Mouse (Mus musculus): ENCODE measurements at regions not wholly inside any gene's neighbourhood (a gene's known extent, or its start where the extent isn't known, plus 50 kb on each side); places are given as distances from the start of the nearest gene placed in this dataset.
"Not testable (repeated sequence)": the region's sequence is repeated elsewhere in the genome, so short reads cannot be mapped to it uniquely, and the experiment has no call there.

DNA sequence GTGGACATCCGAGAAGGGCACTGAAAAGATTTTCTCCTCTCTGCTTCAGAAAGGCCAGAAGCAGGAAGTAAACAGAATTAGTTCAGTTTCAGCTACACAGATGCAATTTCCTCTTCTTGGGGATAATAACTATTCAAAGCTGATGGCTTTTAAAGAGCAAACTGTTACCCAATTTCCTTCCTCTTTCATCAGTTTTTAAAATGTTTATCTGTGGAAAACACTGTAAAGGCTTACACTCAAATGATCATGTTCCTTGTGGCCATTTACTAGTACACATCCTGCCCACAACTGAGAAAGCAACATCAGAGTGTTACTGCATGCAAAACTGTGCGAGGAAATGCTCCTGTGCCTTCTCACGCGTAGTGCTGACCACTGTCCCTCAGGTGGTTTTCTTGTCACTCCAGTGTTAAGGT lies 137.5 kb downstream of the Fam174a start:
- WGBS = 76% methylated on average over 4 of the region's 4 CpGs
- Histone ChIP-seq H3K9me3 (replicated peaks; ENCODE audit: low read length) (no peaks in the 10 kb centered on the region), H3K4me1 (replicated peaks; ENCODE audit: insufficient read depth, low read length) (no peaks in the 10 kb centered on the region), H3K9ac (ENCODE audit: low read depth, low read length) (no peak overlapping the region), H3K4me2 (ENCODE audit: low read length) (no peak overlapping the region), H3K27ac (no peak overlapping the region), H3K4me3 (replicated peaks; ENCODE audit: low read depth, low read length) (no peak overlapping the region), H3K27me3 (ENCODE audit: insufficient read depth, low read length) (no peaks in the 10 kb centered on the region), H3K36me3 (ENCODE audit: insufficient read depth, low read length) (no peaks in the 10 kb centered on the region)
- ATAC-seq (replicated peaks; ENCODE audit: low FRiP score, low read depth) (no peak), DNase-seq (ENCODE audit: low spot score) (peak; percentile 10)
- no peak for TF ChIP-seq CTCF (IDR thresholded peaks at IDR 0.05; ENCODE audit: low read depth)

DNA sequence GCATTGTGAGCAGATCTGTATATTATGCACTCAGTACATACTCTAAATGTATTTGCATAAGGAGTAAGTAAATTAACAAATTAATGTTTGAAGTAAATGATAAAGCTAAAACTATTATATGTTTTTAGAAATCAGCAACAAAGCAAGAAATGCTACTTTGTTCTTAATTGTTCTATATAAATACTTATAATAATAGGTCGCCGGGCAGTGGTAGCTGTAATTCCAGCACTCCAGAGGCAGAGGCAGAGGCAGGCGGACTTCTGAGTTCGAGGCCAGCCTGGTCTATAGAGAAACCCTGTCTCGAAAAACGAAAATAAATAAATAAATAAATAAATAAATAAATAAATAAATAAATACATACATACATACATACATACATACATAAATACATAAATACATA lies 138.3 kb downstream of the Fam174a start:
- ATAC-seq (replicated peaks; ENCODE audit: low FRiP score, low read depth) = peak; percentile 94
- H3K4me1 ChIP-seq (replicated peaks; ENCODE audit: insufficient read depth, low read length); H3K4me2 ChIP-seq (ENCODE audit: low read length); H3K27me3 ChIP-seq (ENCODE audit: insufficient read depth, low read length); H3K4me3 ChIP-seq (replicated peaks; ENCODE audit: low read depth, low read length); H3K27ac ChIP-seq; H3K9ac ChIP-seq (ENCODE audit: low read depth, low read length); H3K36me3 ChIP-seq (ENCODE audit: insufficient read depth, low read length); H3K9me3 ChIP-seq (replicated peaks; ENCODE audit: low read length): not testable (repeated sequence)
- WGBS = 81% methylated on average over 6 of the region's 6 CpGs
- DNase-seq (ENCODE audit: low spot score) = peak; percentile 69

DNA sequence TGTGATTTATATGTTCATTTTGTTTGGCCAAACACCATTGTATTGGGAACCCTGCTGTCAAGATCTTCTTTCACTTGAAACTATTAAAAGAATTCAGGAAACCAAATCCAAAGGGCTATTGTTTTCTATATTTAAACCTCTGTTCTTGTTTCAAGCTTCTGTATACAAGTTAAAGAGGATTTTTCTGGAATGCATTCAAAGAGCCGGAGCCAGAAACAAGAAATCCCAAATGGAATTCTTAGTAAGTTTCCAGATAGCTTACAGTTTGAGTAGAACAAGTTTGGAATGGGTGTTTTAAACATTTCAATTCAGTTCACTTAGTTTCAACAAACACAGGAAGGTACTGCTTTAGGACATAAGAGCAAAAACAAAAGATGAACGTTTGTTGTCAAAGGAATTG lies 140.8 kb downstream of the Fam174a start:
- no peak for ATAC-seq (replicated peaks; ENCODE audit: low FRiP score, low read depth)
- Histone ChIP-seq H3K9ac (ENCODE audit: low read depth, low read length) (no peak overlapping the region), H3K36me3 (ENCODE audit: insufficient read depth, low read length) (no peaks in the 10 kb centered on the region), H3K4me2 (ENCODE audit: low read length) (no peak overlapping the region), H3K9me3 (replicated peaks; ENCODE audit: low read length) (no peaks in the 10 kb centered on the region), H3K27ac (no peak overlapping the region), H3K27me3 (ENCODE audit: insufficient read depth, low read length) (no peaks in the 10 kb centered on the region), H3K4me3 (replicated peaks; ENCODE audit: low read depth, low read length) (no peak overlapping the region), H3K4me1 (replicated peaks; ENCODE audit: insufficient read depth, low read length) (no peaks in the 10 kb centered on the region)
- no peak for DNase-seq (ENCODE audit: low spot score)
- no peak for TF ChIP-seq CTCF (IDR thresholded peaks at IDR 0.05; ENCODE audit: low read depth)
- WGBS = 56% methylated on average over 2 of the region's 2 CpGs

DNA sequence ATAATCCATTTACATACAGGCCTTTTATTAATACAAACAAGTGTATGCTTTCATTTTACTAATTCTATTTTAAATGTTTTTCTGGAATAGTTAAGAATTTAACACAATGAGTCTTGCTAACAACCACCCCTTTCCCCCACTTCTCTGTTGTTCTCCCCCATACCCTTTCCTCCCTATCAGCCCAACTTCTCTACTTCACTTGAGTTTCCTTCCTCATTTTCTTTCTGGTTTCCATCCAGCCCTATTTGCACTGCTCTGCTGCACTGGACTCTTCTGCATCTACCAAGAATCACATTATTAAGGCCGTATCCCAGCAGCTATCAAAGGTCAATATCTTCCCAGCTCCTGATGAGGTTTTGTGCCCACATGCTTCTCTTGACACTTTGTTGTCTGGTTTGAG lies 145.9 kb downstream of the Fam174a start:
- 91% methylated on average over 1 of the region's 1 CpGs for WGBS
- no peak overlapping the region for H3K4me3 ChIP-seq (replicated peaks; ENCODE audit: low read depth, low read length)

DNA sequence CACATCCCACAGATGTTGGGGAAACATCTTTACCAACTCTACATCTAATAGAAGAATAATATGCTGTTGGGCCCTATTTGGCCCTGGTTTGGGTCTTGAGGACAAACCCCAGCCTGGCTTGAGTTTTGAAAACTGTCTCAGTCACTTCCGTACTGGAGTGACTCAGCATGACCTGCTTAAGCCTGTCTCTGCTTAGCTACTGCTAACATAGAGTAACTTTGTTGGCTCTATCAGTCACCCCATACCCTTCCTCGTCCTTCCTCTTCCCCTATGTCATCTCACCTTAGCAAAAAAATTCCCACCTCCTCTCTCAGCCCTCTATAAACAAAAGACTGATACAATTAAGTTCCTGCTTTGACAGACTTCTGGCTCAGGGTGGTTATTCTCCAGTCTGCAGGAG lies 154.7 kb downstream of the Fam174a start:
- H3K27ac ChIP-seq = no peak overlapping the region
- H3K9me3 ChIP-seq (replicated peaks; ENCODE audit: low read length) = no peaks in the 10 kb centered on the region
- ATAC-seq (replicated peaks; ENCODE audit: low FRiP score, low read depth) (no peak), DNase-seq (ENCODE audit: low spot score) (no peak)
- WGBS = 70% methylated on average over 2 of the region's 2 CpGs
- H3K4me3 ChIP-seq (replicated peaks; ENCODE audit: low read depth, low read length) = no peak overlapping the region
- no peak overlapping the region for H3K9ac ChIP-seq (ENCODE audit: low read depth, low read length)
- no peak overlapping the region for H3K4me2 ChIP-seq (ENCODE audit: low read length)
- no peaks in the 10 kb centered on the region for H3K36me3 ChIP-seq (ENCODE audit: insufficient read depth, low read length)
- H3K4me1 ChIP-seq (replicated peaks; ENCODE audit: insufficient read depth, low read length) = no peaks in the 10 kb centered on the region
- H3K27me3 ChIP-seq (ENCODE audit: insufficient read depth, low read length) = no peaks in the 10 kb centered on the region
- TF ChIP-seq CTCF (IDR thresholded peaks at IDR 0.05; ENCODE audit: low read depth) = no peak

More for the DNA sequence above, 145.9 kb downstream of the Fam174a start:
- H3K36me3 ChIP-seq (ENCODE audit: insufficient read depth, low read length) = no peaks in the 10 kb centered on the region
- no peaks in the 10 kb centered on the region for H3K4me1 ChIP-seq (replicated peaks; ENCODE audit: insufficient read depth, low read length)
- no peak overlapping the region for H3K27ac ChIP-seq
- H3K9me3 ChIP-seq (replicated peaks; ENCODE audit: low read length) = no peaks in the 10 kb centered on the region
- H3K4me2 ChIP-seq (ENCODE audit: low read length) = no peak overlapping the region
- no peak for TF ChIP-seq CTCF (IDR thresholded peaks at IDR 0.05; ENCODE audit: low read depth)
- H3K27me3 ChIP-seq (ENCODE audit: insufficient read depth, low read length) = no peaks in the 10 kb centered on the region
- H3K9ac ChIP-seq (ENCODE audit: low read depth, low read length) = no peak overlapping the region
- ATAC-seq (replicated peaks; ENCODE audit: low FRiP score, low read depth) = no peak
- DNase-seq (ENCODE audit: low spot score) = no peak

DNA sequence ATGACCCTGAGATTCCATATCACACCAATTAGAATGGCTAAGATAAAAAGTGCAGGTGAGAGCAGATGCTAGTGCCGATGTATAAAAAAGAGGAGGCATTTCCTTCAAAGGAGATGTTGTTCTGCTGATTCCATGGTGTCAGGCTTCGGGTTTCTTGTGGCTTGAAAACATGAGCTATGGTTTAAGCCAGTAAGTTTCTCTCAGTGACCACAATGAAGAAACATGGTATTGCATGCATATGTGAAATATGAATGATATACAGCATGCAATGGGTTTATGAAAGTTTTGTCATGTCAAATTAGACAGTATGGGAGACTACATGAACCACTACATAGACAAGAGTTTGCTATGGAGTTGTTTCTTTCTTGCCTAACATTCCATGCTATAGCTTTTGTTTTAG lies 155.3 kb downstream of the Fam174a start:
- no peaks in the 10 kb centered on the region for H3K4me1 ChIP-seq (replicated peaks; ENCODE audit: insufficient read depth, low read length)
- no peak overlapping the region for H3K4me3 ChIP-seq (replicated peaks; ENCODE audit: low read depth, low read length)
- ATAC-seq (replicated peaks; ENCODE audit: low FRiP score, low read depth) = no peak
- no peak overlapping the region for H3K27ac ChIP-seq
- H3K4me2 ChIP-seq (ENCODE audit: low read length) = no peak overlapping the region
- H3K27me3 ChIP-seq (ENCODE audit: insufficient read depth, low read length) = no peaks in the 10 kb centered on the region
- no peak for DNase-seq (ENCODE audit: low spot score)
- no peak overlapping the region for H3K9ac ChIP-seq (ENCODE audit: low read depth, low read length)
- 76% methylated on average over 2 of the region's 2 CpGs for WGBS
- no peaks in the 10 kb centered on the region for H3K9me3 ChIP-seq (replicated peaks; ENCODE audit: low read length)
- no peaks in the 10 kb centered on the region for H3K36me3 ChIP-seq (ENCODE audit: insufficient read depth, low read length)
- TF ChIP-seq CTCF (IDR thresholded peaks at IDR 0.05; ENCODE audit: low read depth) = no peak

DNA sequence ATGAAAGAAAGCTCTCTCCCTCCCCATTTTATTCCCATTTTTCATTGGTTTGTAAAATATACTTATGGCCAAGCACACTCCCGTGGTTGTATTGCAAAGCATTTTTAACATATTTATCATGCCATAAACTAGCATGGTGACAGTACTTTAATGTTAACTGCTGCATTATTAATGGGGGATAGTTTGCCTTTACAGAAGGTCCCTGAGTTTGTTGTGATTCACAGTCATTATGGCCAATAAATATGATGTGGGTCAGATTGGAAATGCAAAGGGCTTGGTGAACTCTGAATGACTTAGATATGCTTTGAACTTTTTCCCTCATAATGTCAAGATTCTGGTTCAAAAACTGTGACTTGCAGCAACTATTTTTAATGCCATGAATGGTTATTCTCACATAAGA lies 157.1 kb downstream of the Fam174a start:
- no peaks in the 10 kb centered on the region for H3K27me3 ChIP-seq (ENCODE audit: insufficient read depth, low read length)
- DNase-seq (ENCODE audit: low spot score) (peak; percentile 74), ATAC-seq (replicated peaks; ENCODE audit: low FRiP score, low read depth) (no peak)
- no peak overlapping the region for H3K4me2 ChIP-seq (ENCODE audit: low read length)
- no peak for TF ChIP-seq CTCF (IDR thresholded peaks at IDR 0.05; ENCODE audit: low read depth)
- H3K4me1 ChIP-seq (replicated peaks; ENCODE audit: insufficient read depth, low read length) = no peaks in the 10 kb centered on the region
- WGBS = 55% methylated on average over 1 of the region's 1 CpGs
- no peak overlapping the region for H3K27ac ChIP-seq
- no peaks in the 10 kb centered on the region for H3K9me3 ChIP-seq (replicated peaks; ENCODE audit: low read length)
- no peak overlapping the region for H3K4me3 ChIP-seq (replicated peaks; ENCODE audit: low read depth, low read length)
- H3K36me3 ChIP-seq (ENCODE audit: insufficient read depth, low read length) = no peaks in the 10 kb centered on the region
- no peak overlapping the region for H3K9ac ChIP-seq (ENCODE audit: low read depth, low read length)
